Mouse (Mus musculus): ENCODE measurements around the gene Hmcn2.

The Hmcn2 gene

DNA sequence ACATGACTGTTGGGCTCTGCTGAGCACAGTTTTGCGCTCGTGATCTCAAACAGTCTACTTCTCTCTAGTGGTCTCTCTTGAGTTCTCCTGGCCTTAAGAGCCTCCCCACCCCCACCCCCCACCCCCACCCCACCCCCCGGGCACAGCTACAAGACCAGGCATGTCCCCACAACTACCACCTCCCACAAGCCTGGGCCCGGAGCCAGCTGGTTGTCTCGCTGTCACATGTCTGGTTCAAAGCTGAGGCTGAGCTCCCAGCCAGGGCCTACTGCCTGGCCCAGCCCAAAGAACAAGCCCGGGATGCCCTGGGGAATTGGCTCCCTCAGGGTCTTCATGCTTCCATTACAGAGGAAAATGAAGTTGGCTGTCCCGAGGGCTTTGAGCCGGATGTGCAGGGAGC lies 140.1 kb downstream of the Hmcn2 start:
- DNase-seq (ENCODE audit: low read depth, low spot score): no peak

DNA sequence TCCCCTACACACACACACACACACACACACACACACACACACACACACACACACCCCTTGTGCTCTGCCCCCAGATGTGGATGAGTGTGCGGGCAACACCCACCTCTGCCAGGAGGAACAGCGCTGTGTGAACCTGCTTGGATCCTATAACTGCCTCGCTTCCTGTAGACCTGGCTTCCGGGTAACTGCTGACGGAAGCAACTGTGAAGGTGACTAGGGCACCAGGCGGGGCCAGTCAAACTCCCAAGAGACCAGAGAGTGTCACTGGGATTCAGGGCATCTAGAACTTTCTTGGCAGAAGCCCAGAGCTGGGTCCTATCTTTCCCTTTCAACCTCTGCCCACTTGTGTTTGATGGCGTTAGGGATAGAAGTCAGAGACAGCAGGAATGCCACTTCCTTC lies 141.2 kb downstream of the Hmcn2 start:
- no peak for DNase-seq (ENCODE audit: low read depth, low spot score)

DNA sequence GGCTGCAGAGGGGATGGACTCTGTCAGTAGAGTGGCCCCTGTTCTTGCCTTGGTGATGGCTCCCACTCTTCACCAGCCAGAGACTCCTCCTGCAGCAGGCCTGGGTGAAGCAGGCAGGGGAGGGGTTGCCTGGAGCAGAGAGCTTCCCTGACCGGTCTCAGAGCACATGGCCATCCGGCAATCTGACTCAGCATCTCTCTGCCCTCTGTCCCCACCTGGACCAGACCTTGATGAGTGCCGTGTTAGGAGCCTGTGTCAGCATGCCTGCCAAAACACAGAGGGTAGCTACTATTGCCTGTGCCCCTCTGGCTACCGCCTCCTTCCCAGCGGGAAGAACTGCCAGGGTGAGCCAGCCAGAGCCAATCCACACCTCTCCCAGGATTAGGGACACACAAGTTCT lies 144.2 kb downstream of the Hmcn2 start:
- no peak for DNase-seq (ENCODE audit: low read depth, low spot score)

DNA sequence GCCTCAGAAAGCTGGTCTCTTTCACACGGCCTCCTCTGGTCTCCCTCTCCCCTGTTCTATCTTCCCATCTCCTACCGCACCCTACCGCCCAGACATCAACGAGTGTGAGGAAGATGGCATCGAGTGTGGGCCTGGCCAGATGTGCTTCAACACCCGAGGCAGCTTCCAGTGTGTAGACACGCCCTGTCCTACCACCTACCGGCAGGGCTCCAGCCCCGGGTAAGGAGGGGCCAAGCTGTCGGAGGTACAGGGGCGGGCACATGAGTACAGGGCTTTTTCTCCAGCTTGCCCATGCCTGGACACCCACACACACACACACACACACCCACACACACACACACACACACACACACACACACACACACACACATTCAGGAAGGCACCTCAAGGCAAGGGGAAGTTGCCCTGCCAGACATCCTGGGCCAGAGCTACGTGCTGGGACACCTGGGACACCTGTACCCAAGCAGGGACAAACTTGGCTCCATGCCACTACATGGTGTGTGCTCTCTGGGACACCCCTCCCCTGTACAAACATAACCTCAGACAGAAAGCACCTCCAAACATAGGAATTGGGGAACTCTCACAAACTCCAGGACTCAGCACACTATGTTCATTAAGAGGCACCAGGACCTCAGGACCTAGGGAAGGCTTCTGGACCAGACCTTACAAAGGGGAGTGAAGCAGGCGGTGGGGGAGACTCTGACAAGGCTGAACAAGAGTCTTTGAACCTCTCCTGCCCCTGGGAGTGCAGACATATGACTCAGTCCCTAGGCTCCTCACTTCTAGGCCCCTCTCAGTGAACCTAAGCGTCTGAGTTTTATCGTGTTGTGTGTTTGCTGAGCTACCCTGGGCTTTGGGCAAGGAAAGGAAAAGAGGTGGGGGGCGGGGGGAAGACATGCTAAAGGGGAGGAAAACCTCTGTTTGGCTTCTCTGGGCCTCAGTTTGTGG lies 145.0 kb downstream of the Hmcn2 start:
- no peak for DNase-seq (ENCODE audit: low read depth, low spot score)

DNA sequence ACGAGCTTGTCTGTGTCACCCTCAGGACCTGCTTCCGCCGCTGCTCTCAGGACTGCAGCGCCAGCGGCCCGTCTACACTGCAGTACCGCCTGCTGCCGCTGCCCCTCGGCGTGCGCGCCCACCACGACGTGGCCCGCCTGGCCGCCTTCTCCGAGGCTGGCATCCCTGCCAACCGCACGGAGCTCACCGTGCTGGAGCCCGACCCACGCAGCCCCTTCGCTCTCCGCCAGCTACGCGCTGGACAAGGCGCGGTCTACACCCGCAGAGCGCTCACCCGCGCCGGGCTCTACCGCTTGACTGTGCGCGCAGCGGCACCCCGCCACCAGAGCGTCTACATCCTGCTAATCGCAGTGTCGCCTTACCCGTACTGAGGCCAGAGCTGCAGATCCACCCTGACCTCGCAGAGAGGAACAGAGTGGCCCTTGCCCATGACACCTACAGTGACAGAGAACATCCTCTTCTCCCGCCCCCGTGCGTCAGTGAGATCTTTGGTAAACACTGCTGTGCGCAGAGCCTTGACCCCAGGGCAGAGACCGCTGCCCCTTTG lies 145.9 kb downstream of the Hmcn2 start:
- DNase-seq (ENCODE audit: low read depth, low spot score): peak; percentile 64

DNA sequence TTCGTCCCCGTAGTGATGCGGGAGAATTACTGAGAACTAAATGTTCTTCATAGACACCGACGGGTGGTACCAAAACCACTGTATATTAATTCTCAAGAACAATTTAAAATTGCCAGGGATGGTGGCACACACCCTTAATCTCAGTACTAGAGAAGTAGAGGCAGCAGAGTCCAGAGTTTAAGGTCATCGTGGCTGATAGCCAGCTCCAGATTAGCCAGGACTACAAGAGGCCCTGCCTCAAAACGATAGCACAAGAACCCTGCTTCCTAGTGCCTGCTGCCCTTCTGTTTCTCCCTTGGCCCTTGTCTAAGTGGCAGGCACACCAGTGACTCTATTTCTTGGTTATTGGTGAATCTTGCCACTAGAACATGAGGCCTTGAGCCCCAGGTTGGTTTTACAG lies 146.7 kb downstream of the Hmcn2 start:
- no peak for DNase-seq (ENCODE audit: low read depth, low spot score)

DNA sequence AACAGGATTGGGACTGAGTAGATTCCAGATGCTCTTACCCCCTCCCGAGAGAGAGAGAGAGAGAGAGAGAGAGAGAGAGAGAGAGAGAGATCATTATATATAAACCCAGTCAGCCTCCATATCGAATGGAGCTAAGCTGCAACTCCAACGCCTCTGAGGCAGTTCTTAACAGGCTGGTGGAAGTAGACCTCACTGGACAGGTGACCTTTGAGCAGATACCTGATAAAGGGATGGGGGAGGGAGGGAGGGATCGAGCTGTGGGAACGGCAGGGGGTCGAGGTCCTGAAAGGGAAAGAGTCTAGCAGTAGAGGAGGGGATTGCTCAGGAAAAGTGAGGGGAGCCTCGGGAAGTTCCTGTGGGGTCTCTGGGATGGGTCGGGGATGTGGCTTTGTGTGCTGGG lies 147.8 kb downstream of the Hmcn2 start:
- DNase-seq (ENCODE audit: low read depth, low spot score): no peak

DNA sequence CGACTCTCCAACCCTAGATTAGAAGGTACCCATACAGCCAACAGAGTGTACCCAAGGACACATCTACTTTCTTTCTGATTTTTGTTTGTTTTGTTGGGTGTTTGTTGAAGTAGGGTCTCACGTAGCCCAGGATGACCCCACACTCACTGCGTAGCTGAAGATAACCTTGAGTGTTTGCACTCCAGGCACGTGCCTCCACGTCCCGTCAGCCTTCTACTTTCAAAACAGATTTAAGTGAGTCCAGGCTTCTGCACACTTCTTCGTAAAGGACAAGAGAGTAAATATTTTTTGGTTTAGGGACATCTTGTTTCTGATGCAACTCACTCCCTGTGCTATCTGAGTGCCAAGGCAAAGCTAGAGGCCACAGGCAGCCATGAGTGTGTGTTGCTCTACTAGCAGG lies 149.0 kb downstream of the Hmcn2 start:
- DNase-seq (ENCODE audit: low read depth, low spot score): no peak

DNA sequence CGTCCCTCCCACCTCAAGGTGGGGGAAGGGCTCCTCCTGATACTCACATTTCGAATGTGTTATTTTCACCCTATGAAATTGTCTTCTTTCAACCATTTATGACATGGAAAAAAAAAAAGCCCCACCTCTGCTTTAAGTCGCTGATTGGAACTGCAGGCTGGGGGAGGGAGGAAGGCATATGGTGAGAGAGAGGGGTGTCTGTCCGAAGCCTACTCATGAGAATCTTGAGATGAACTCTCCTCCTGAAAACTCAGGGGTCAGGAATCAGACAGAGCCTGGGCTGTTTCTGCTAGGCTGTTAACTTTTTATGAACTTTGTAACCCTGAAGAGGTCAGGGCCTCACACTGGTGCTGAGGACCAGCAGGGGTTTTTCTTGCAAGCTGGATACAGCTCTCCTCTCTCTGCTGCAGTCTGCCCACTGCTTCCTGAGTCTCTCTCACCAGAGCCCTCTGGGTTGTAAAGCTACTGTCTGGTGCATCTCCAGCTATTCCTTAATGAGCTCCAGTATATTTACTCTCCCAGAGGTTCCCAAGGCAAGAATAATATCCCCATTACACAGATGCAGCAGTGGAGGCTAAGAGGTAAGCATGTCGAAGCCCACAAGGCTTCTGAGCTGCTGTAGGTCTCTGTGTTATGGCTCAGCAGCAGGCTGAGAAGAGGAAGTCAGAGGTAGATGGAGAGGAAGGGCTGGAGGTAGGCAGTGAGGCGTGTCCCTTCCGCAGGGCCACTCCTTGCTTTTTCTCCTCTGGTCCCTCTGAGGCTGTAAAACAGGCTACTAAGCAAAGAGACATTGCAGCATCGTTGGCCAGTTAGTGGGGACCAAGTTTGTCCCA lies 149.7 kb downstream of the Hmcn2 start:
- no peak for DNase-seq (ENCODE audit: low read depth, low spot score)

DNA sequence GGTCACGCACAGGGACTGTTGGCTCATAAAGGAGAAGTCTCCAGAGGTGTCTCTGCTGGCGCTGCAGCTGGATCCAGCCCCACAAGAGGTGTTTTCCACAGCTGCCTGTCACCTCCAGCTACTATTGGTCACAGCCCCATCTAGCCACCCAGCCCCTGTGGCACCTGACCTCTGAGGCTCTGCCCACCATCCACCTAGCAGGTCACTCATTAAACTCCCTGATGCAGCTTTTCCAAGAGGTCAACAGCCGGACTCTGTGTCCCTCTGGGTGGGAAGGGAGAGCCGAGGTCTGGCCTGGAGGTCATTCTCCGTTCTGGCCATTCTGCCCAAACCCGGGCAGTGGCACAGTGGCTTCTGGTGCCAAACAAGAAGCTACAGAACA lies 150.3 kb downstream of the Hmcn2 start:
- DNase-seq (ENCODE audit: low read depth, low spot score): no peak

DNA sequence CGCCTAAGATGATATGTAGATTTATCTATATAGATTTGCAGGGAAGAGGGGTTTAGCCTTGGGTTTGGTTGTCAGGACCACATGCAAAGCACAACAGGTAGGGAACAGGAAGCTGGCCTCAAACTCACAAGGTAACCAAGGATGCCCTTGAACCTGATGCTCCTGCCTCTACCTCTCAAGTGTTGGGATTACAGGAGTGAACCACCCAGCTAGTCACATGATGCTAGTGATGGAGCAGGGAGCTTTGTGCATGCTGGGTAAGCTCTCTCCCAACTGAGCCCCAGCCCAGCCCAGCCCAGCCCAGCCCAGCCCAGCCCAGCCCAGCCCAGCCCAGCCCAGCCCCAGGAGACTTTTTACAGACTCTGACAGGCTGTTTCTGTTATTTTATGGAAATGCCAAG lies 153.2 kb downstream of the Hmcn2 start:
- no peak for DNase-seq (ENCODE audit: low read depth, low spot score)

DNA sequence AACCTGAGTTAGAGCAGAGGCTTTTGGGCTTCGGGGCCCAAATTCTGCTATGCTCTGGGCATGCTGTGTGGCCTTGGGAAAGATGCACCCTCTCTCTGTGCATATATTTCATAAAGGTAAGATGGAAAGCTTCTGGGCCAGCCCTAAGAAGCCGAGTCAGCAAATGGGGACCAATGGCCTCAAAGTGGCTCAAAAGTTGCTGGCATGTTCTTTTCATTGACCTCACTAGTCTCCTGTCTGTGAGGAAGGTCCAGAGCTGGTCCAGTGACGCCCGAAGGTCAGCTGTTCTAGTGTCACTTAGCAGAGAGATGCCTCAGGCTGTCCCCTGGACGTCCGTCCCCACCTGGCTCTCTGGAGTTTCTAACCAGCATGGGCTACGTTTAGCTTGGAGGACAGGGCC lies 154.6 kb downstream of the Hmcn2 start:
- DNase-seq (ENCODE audit: low read depth, low spot score): no peak

DNA sequence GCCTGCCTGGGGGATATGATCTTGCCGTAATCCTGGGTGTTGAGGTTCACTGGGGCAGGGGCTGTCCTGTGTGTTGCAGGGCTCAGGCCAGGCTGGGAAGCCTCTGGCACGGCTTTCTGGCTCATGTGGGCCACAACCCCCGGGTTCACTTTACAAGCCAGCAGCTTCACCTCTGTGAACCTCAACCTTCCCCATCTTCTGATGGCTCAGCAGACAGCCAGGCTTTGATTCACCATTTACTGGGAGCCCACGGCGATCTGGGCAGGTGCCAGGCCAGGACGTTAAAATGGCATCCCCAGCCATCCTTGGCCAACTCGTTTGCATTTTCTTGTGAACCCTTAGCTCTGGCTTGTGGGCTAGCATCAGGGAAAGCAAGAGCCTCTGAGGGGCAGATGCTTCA lies 155.3 kb downstream of the Hmcn2 start:
- DNase-seq (ENCODE audit: low read depth, low spot score): no peak

DNA sequence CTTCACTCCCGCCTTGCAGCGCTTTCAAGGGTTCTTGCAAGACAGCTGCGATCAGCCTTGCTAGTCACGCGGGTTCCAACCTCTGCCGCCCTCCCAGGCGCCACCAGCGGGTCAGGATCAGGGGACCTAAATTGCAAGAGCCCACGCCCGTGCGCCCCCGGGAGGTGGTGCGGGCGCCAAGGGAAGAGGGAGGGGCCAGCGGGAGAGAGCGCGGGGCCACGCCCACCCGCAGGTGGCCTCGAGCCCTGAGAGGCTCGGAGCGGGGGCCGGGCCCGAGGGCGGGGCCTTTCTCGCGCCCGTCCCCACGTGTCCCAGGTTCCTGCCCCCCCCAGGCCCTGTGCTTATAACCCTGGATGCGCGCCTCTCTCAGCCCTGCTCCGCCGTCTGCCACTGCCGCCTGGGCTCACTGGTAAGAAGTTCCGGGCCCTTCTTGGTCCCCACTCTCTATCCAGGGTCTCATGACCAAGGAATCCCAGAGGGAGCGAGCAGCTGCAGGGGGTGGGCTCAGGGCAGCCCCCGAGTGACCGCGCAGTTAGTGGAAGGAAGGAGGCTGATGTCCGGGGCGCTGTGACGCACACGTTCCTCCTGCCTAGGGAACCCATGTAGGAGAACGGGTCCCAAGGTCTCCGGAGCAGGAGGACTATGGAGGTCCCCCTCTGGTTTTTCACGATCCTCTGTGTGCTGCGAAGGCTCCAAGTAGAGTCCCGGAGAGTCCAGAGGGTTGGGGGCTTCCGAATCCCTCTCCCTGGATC lies 155.9 kb downstream of the Hmcn2 start, which contains the start of gene Ass1:
Gene Ass1 (plus strand): TSS at position 277 of the 752 bp plus-strand sequence.
- peak; percentile 61 for DNase-seq (ENCODE audit: low read depth, low spot score)

DNA sequence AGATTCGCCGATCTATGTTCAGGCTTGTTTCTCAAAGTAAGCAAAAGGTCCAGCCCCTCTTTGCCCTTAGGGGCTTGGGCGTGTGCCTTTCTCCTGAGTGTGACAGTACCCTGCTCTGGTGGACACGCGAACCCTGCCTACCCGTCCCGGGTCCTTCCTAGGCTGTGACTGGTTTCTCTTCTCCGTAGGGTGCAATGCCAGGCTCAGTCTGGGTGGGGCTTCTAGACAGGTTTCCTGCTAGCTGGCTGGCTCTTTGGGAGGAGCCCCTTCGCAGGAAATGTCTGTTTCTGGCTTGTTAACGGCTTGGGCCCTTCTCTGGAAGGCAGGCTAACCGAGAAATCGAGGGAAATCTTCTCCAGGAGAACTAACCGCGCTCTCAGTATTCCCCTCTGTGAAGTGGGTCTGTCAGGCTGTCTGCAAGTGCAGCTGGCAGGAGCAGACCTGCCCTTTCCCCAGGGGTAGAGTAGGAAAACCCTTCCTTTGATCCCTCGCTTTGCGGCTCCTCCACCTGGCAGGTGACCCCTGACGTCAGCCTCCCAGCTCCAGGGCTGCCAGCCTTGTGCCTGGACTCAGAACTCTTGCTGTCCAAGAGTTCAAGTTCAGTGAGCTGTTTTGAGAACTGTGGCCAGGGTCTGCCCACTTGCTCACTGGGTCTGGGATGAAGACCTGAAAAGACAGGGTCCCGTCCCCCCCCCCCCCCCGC lies 156.6 kb downstream of the Hmcn2 start:
- no peak for DNase-seq (ENCODE audit: low read depth, low spot score)

DNA sequence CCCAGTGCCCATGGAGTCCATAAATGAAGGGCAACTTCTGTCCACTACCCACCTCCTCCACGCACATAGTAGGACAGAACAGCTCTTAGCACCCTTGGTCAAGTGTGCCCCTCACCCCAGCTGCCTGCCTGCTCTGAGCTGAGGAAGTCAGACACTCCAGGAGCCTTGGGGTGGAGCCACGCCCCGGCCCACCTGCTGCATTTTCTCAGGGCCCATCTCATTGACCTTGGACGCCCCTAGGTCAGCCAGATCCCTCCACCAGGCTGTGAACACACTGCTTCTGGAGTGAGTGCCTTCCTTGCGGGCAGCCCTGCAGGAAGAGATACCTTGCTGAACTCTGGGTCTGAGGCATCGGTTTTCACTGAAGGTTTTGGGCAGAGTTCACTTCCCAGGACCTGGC lies 157.4 kb downstream of the Hmcn2 start:
- no peak for DNase-seq (ENCODE audit: low read depth, low spot score)

DNA sequence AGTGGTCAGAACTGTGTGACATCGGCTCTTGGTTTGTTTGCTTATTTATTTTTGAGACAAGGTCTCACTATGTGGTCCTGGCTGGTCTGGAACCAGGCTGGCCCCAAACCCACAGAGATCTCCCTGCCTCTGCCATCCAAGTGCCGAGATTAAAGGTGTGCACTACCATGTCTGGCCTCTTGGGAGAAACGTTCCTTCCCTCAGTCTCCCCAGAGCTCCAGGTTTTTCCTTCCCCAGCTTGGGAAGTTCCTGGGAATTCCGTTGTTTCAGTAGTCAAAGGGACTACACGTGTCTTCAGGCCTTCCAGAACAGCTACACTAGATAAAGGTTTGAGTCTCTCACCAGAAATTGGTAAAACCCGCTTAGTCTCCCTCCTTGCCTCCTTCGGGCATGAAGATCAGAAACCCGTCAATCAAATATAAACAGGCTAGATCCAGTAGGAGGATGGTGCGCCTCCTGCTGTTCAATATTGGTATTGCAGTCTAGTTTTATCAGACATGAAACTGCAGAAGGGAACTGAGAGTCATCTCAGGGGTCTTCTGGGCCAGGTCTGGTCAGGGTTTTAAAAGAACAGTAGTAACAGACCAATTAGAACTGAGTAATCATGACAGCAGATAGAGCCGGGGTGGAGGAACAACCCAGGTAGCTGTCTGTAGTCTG lies 158.3 kb downstream of the Hmcn2 start:
- peak; percentile 73 for DNase-seq (ENCODE audit: low read depth, low spot score)

DNA sequence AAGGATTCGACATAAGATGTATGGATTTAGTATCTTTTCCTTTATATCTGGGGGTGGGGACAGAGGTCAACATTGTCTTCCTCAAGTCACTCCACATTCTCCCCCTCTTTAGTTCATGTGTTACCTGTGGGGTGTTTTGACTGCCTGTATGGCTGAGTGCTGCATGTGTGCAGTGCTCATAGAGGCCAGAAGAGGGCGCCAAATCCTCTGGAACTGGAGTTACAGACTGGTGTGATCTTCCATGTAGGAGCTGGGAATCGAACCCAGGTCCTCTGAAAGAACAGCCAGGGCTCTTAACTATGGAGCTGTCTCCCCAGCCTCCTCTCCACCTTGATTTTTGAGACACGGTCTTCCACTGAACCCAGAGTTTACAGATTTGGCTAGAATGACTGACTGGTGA lies 159.7 kb downstream of the Hmcn2 start:
- no peak for DNase-seq (ENCODE audit: low read depth, low spot score)

DNA sequence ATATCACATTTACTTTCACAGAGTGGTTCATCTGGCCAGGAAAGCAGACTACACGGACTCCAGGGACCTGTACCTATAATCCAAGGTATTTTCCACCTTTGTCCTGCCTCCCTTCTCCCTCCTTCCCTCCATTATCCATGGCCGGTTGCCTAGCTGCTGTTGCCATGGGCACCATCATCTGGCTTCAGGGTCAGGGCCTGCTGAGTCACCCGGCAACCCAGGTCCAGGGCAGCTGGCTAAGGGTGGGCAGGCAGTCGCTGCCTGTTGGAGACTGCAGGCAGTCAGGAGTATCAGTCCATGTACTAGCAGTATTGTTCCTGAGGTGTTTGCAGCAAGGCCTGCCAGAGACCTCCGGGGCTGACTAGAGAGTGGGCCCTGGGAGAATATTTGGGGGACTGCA lies 160.5 kb downstream of the Hmcn2 start:
- no peak for DNase-seq (ENCODE audit: low read depth, low spot score)

DNA sequence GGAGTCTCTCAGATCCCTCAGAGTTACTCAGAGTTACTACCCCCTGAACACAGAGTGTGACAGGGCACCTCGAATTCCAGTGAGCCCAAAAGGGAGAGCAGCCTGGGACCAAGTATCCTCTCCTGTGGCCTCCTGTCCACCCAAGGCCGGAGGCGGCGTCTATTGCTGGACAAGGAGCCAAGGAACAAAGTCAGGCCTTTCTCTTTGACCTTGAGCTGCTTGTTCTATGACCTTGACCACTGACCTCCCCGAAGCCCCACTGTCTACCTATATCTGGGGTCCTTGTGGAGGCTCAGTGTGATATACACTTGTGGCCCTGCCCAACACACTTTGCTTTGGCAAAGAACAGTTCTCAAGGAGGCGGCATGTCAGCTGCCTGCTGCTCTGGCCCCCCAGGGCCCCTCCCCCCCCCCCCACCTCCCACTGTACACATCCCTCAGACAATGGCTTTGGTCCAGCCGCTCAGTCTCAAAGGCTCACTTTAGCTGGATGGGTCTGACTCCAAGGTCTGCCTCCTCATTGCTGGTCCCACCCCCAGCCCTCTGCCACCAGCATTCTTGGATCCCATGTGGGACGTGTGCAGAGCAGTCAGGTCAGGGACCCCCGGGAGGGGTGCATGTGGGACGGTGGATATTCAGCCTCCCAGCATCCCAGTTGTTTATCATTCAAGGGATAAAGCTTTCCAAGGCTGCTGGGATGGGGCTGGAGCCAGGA lies 162.0 kb downstream of the Hmcn2 start:
- no peak for DNase-seq (ENCODE audit: low read depth, low spot score)

Data from mesoderm, embryonic 11.5 days (tissue).